Mouse (Mus musculus): ENCODE measurements at regions not wholly inside any gene's neighbourhood (a gene's known extent, or its start where the extent isn't known, plus 50 kb on each side); places are given as distances from the start of the nearest gene placed in this dataset.

DNA sequence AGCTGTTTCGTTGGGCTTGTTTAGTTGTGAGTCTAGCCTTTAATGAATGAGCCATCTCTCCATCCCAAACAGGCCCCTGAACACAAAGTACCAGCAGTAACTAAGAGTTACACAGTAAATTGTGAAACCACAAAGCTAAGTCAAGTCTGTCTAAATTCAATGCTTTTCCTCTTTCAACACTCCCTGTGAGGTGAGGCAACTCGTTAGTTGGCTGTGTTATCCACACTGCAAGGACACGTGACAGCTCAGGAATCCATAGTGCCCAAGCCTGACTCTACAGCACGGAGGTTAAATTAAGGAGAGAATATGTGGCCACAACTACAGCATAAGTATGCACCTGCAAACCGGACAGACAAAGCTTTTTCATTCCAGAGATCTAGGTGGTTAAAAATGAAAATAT is 54.9 kb upstream of the Gm45716 start:
- no peak for DNase-seq (ENCODE audit: low spot score)

DNA sequence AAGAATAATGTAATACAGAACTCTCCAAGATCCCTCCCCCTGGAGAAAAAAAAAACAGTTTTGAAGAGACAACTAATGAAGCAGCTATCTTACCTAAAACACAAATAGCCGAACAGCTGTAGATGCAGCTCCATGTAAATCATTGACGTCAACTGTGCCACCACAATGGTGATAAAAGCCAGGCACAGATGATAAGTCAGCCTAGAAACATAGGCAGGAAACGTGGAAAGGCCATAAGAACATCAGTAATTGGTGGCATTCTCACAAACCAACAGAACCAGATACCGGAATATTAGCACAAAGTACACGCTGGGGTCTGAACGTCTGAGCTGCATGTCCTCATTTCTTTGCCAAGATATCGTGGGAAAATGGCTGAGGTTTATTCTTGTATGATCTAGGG is 51.2 kb upstream of the Gm45716 start:
- DNase-seq (ENCODE audit: low spot score), result no peak
